Mouse (Mus musculus): Measurements from ENCODE around the gene Amn.

Amn gene

DNA sequence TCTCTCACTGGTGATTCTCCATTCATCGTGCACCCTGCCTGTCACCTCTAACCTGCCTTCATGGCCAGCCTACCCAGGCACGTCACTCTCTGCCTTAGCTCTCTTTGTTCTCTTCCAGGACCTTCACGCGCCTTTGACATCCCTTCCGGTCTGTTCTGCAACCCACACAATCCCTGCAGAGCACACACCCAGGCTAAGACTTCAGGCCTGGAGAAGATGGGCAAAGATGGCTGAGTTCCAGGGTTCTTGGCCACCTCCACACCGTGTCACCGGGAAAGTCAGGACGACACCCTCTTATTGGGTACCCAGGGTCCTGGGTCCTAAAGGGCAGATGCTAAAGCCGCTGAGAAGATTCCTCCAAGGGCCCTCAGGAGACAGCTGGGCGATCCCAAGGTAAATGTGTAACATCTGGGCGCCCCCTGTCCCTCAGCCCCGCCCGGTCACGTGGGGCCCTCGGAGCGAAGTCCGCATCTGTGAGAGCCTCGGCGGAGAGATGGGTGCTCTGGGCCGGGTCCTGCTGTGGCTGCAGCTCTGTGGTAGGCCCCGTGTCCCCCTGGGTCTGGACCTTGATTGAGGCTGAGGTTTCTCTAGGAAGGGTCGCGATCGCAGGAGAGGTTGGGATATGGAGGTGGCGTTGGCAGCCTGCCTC, at the start of gene Amn:
Amn (plus strand) TSS at position 467 of the 649 bp plus-strand sequence.
- DNase-seq (ENCODE audit: low spot score in 2 of 2): no peak

- DNase-seq (ENCODE audit: low spot score in 2 of 2): no peak
Measured at GRCm38 (mm10) chr12:111225197-111225780, 45.6 kb upstream of the Amn start.

GRCm38 (mm10) chr12:111227410-111227809, 43.5 kb upstream of the Amn start:
- DNase-seq (ENCODE audit: low spot score in 2 of 2): no peak

DNA sequence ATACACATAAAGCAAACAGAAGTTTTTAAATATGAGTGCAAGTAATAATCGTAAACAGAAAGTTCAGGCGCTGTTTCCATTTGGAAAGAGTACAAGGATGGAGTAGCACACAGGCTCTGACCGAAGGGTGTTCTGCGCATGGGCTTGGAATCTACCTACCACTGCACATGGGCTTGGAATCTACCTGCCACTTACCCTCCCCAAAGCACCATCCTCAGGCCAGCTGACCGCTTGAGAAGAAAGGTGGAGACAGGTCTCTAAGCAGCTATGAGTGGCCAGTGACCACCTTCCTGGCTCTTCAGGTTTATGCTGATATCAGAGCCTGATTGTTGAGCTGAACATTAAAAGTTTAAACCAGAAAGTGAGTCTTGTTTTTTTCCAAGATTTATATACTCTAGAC, 42.4 kb upstream of the Amn start:
- no peak for DNase-seq (ENCODE audit: low spot score in 2 of 2)

GRCm38 (mm10) chr12:111230793-111231192, 40.1 kb upstream of the Amn start:
- DNase-seq (ENCODE audit: low spot score in 2 of 2): no peak

DNA sequence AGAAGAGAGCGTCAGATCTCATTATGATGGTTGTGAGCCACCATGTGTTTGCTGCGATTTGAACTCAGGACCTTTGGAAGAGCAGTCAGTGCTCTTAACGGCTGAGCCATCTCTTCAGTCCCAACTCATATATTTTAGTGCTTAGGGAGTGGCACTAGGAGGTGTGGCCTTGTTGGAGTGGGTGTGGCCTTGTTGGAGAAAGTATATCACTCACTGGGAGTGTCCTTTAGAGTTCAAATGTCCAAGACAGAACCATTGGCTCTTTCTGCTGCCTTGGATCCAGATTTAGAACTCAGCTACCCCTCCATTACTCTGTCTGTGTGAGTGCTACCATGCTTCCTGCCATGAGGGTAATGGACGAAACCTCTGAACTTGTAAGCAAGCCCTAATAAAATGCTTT, 37.1 kb upstream of the Amn start:
- no peak for DNase-seq (ENCODE audit: low spot score in 2 of 2)

GRCm38 (mm10) chr12:111234383-111234782, 36.5 kb upstream of the Amn start:
- DNase-seq (ENCODE audit: low spot score in 2 of 2): no peak

DNA sequence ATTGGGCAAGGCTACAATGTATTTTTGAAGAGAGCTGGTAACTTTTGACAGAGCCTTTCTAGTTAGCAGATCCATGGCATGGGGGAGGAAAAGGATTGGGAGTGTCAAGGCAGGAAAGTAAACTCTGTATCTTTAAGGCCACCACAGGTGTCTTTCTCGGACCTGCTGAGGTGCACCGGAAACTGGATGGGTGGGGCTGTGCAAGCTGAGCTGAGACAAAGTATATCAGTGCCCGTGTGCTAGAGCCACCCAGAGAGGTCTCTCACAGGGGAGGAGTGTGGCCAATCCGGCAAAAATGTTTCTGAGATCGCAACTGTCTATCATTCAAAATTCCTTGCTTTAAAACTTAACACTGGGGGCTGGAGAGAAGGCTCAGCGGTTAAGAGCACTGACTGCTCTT, 35.3 kb upstream of the Amn start:
- DNase-seq (ENCODE audit: low spot score in 2 of 2): no peak

GRCm38 (mm10) chr12:111237611-111238188, 33.2 kb upstream of the Amn start:
- DNase-seq (ENCODE audit: low spot score in 2 of 2): no peak

DNA sequence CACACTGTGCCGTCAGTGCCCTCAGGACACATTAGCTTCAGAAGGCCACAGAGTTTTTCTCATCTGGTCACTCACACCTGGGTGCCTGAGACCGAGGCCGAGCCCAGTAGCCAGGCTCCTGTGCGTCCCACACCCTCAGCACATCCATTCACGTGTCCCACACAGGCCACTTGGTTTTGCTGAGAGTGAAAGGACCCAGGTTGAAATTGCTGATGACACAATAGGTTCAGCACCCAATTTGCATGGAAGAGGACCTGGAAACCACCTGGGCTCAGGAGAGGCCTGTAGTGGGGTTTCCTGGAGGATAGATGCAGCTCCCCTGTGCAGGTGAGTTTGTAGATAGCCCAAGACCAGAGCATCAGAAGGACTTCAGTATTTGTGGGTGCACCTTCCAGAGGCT, 32.5 kb upstream of the Amn start:
- DNase-seq (ENCODE audit: low spot score in 2 of 2): no peak

- no peak for DNase-seq (ENCODE audit: low spot score in 2 of 2)
Measured at GRCm38 (mm10) chr12:111238778-111239177, 32.1 kb upstream of the Amn start.

DNA sequence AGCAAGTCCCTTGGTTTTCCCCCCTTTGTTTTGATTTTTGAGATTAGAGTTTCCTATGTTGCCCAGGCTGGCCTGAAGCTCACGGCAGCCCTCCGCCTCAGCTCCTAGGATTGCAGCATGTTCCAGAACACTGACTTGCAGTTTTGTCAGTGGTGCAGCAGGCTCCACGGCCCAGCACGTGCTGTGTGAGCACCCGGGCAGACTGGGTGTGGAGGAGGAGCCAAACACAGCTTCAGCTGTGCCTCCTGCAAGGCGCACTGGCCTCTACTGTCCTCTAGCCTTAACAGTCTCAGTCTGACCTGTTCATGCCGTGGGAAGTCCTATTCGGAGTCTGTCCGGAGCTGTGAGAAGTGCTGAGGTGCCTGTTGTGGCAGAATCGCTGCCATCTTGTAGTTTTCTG, 31.0 kb upstream of the Amn start:
- DNase-seq (ENCODE audit: low spot score in 2 of 2): no peak

DNA sequence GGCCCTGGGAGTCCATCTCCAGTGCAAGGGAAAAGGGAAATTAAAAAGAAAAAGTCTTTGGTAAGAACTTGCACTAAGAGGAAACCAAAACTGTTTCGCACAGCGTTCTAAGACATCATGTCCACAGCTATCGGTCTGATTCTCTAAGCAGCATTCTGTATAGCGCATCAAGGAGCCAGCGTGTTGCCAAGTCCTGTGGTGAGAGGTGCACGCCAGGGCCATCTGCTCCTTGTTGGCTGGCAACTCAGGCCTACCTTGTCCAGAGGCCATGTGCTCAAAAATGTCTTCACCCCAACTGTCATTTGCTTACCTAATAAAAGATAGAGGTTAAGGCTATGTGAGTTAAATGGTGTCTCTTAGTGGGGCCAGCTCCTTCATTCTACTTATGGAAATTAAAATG, 29.0 kb upstream of the Amn start:
- no peak for DNase-seq (ENCODE audit: low spot score in 2 of 2)

GRCm38 (mm10) chr12:111242346-111242745, 28.5 kb upstream of the Amn start:
- no peak for DNase-seq (ENCODE audit: low spot score in 2 of 2)

- DNase-seq (ENCODE audit: low spot score in 2 of 2): no peak
Measured at GRCm38 (mm10) chr12:111243733-111244132, 27.2 kb upstream of the Amn start.

GRCm38 (mm10) chr12:111245070-111245469, 25.8 kb upstream of the Amn start:
- no peak for DNase-seq (ENCODE audit: low spot score in 2 of 2)

- DNase-seq (ENCODE audit: low spot score in 2 of 2): no peak
Measured at GRCm38 (mm10) chr12:111246808-111247464, 24.0 kb upstream of the Amn start.

GRCm38 (mm10) chr12:111249095-111249494, 21.8 kb upstream of the Amn start:
- no peak for DNase-seq (ENCODE audit: low spot score in 2 of 2)

DNA sequence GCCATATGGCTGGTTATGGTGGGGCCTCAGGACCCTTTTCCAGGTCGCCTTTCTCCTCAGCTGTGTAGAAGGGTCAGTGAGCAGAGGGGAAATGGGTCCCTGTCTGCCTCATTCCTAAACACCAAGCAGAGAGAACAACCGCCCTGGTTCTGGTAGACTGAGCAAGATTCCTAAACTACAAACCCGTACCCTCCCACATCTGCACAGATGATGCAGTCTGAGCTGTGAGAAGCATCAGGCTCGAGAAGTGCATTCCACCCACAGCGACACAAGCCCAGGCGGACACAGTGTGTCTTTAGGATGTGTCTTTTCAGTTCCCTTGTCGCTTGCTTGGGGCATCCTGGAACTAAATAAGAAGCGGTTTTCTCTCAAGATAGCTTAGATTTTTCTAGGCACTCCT, 20.8 kb upstream of the Amn start:
- DNase-seq (ENCODE audit: low spot score in 2 of 2): no peak

DNA sequence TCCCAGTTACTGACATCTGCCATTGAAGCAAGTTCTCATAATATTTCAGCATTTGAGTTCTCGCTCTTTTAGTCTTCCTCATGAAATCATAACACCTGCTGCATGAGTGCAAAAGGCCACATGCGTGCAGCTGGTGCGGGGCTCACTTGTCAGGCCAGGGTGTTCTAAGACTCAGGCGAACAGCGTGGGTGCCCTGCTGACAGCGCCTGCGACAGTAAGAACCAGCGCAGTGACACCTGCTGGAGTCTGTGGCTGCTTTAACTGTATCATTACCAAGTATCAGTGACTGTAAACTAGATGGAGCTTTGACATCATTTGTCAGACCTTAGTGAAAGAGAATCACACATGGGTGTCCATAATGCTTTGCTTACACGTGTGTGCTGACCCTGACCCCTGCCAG, 19.7 kb upstream of the Amn start:
- no peak for DNase-seq (ENCODE audit: low spot score in 2 of 2)

DNA sequence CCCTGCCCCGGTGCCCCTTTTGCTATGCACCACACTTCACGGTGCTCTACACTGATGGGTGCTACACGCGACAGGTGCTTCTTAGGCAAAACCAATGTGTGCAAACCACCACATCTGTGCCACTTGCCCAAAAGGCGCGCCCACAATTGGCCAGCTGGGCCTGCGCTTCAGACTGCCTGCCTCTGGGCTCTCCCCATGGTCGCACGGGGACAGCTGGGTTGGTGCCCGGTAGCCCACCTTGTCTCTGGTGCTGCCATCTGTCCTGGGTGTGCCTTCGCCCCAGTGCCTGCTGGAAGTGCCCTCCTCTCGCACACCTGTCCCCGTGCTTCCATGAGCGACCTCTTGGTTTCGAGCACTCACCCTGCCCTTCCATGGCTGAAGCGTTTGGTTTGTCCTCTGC, 7.2 kb upstream of the Amn start:
- DNase-seq (ENCODE audit: low spot score in 2 of 2): no peak

GRCm38 (mm10) chr12:111265212-111265611, 5.7 kb upstream of the Amn start:
- DNase-seq (ENCODE audit: low spot score in 2 of 2): no peak

- no peak for DNase-seq (ENCODE audit: low spot score in 2 of 2)
Measured at GRCm38 (mm10) chr12:111266592-111266991, 4.3 kb upstream of the Amn start.

Measured in spleen, postnatal 10 days (tissue).